Mouse (Mus musculus): ENCODE measurements around the gene Ist1. TPM values are rescaled to one million over a fixed set of nuclear protein-coding genes. Genes with fewer than 3 reads are reported as not detected.

Gene Ist1
- polyA plus RNA-seq, 1 experiment, result 74.0 TPM

GRCm38 (mm10) chr8:109648469-109648868 is 44.6 kb downstream of the Ist1 start:
- H3K4me1 ChIP-seq (ENCODE audit: control insufficient read depth, insufficient read depth, low read length), result no peaks in the 10 kb centered on the region
- H3K27ac ChIP-seq (ENCODE audit: insufficient read depth, low read depth, low read length), result no peak overlapping the region
- no peak overlapping the region for H3K4me3 ChIP-seq (ENCODE audit: insufficient read depth, low read length)
- no peak for TF ChIP-seq POLR2A (IDR thresholded peaks at IDR 0.05; ENCODE audit: borderline replicate concordance, low read depth, low read length)
- no peak for TF ChIP-seq CTCF (IDR thresholded peaks at IDR 0.05; ENCODE audit: low read depth, low read length)

GRCm38 (mm10) chr8:109647331-109647730 is 45.7 kb downstream of the Ist1 start:
- TF ChIP-seq POLR2A (IDR thresholded peaks at IDR 0.05; ENCODE audit: borderline replicate concordance, low read depth, low read length) (no peak), CTCF (IDR thresholded peaks at IDR 0.05; ENCODE audit: low read depth, low read length) (no peak)
- Histone ChIP-seq H3K4me1 (ENCODE audit: control insufficient read depth, insufficient read depth, low read length) (no peaks in the 10 kb centered on the region), H3K27ac (ENCODE audit: insufficient read depth, low read depth, low read length) (no peak overlapping the region), H3K4me3 (ENCODE audit: insufficient read depth, low read length) (no peak overlapping the region)

- H3K4me3 ChIP-seq (ENCODE audit: insufficient read depth, low read length), result no peak overlapping the region
- TF ChIP-seq POLR2A (IDR thresholded peaks at IDR 0.05; ENCODE audit: borderline replicate concordance, low read depth, low read length), result no peak
- no peak overlapping the region for H3K27ac ChIP-seq (ENCODE audit: insufficient read depth, low read depth, low read length)
- no peaks in the 10 kb centered on the region for H3K4me1 ChIP-seq (ENCODE audit: control insufficient read depth, insufficient read depth, low read length)
Measured at GRCm38 (mm10) chr8:109641236-109641635, 51.8 kb downstream of the Ist1 start.

- Histone ChIP-seq H3K4me1 (ENCODE audit: control insufficient read depth, insufficient read depth, low read length) (no peaks in the 10 kb centered on the region), H3K27ac (ENCODE audit: insufficient read depth, low read depth, low read length) (no peak overlapping the region), H3K4me3 (ENCODE audit: insufficient read depth, low read length) (no peak overlapping the region)
- TF ChIP-seq POLR2A (IDR thresholded peaks at IDR 0.05; ENCODE audit: borderline replicate concordance, low read depth, low read length) (no peak), CTCF (IDR thresholded peaks at IDR 0.05; ENCODE audit: low read depth, low read length) (no peak)
Measured at GRCm38 (mm10) chr8:109640410-109640809, 52.6 kb downstream of the Ist1 start.

GRCm38 (mm10) chr8:109638851-109639250 is 54.2 kb downstream of the Ist1 start:
- Histone ChIP-seq H3K4me1 (ENCODE audit: control insufficient read depth, insufficient read depth, low read length) (no peaks in the 10 kb centered on the region), H3K27ac (ENCODE audit: insufficient read depth, low read depth, low read length) (no peak overlapping the region), H3K4me3 (ENCODE audit: insufficient read depth, low read length) (no peak overlapping the region)
- no peak for TF ChIP-seq POLR2A (IDR thresholded peaks at IDR 0.05; ENCODE audit: borderline replicate concordance, low read depth, low read length)
- TF ChIP-seq CTCF (IDR thresholded peaks at IDR 0.05; ENCODE audit: low read depth, low read length), result no peak

- TF ChIP-seq POLR2A (IDR thresholded peaks at IDR 0.05; ENCODE audit: borderline replicate concordance, low read depth, low read length) (no peak), CTCF (IDR thresholded peaks at IDR 0.05; ENCODE audit: low read depth, low read length) (no peak)
- Histone ChIP-seq H3K27ac (ENCODE audit: insufficient read depth, low read depth, low read length) (no peak overlapping the region), H3K4me1 (ENCODE audit: control insufficient read depth, insufficient read depth, low read length) (no peaks in the 10 kb centered on the region), H3K4me3 (ENCODE audit: insufficient read depth, low read length) (no peak overlapping the region)
Measured at GRCm38 (mm10) chr8:109635146-109635545, 57.9 kb downstream of the Ist1 start.

- H3K4me1 ChIP-seq (ENCODE audit: control insufficient read depth, insufficient read depth, low read length), result no peaks in the 10 kb centered on the region
- no peak overlapping the region for H3K4me3 ChIP-seq (ENCODE audit: insufficient read depth, low read length)
- TF ChIP-seq CTCF (IDR thresholded peaks at IDR 0.05; ENCODE audit: low read depth, low read length) (no peak), POLR2A (IDR thresholded peaks at IDR 0.05; ENCODE audit: borderline replicate concordance, low read depth, low read length) (no peak)
- H3K27ac ChIP-seq (ENCODE audit: insufficient read depth, low read depth, low read length), result no peak overlapping the region
Measured at GRCm38 (mm10) chr8:109632498-109632897, 60.6 kb downstream of the Ist1 start.

GRCm38 (mm10) chr8:109628638-109629037 is 64.4 kb downstream of the Ist1 start:
- H3K4me3 ChIP-seq (ENCODE audit: insufficient read depth, low read length), result no peak overlapping the region
- H3K27ac ChIP-seq (ENCODE audit: insufficient read depth, low read depth, low read length), result no peak overlapping the region
- H3K4me1 ChIP-seq (ENCODE audit: control insufficient read depth, insufficient read depth, low read length), result no peaks in the 10 kb centered on the region
- TF ChIP-seq CTCF (IDR thresholded peaks at IDR 0.05; ENCODE audit: low read depth, low read length) (no peak), POLR2A (IDR thresholded peaks at IDR 0.05; ENCODE audit: borderline replicate concordance, low read depth, low read length) (no peak)

Other genes starting within 250 kb of the Ist1 start
- not detected in 2 replicates for gene Pmfbp1, start 199.2 kb downstream of the Ist1 start, polyA plus RNA-seq (2012; ENCODE audit: insufficient read depth, insufficient read length, missing spikeins)
- 29.8 and 32.9 TPM in 2 replicates for gene Dhx38, start 127.4 kb downstream of the Ist1 start, polyA plus RNA-seq (2012; ENCODE audit: insufficient read depth, insufficient read length, missing spikeins)
- 12.7 and 16.7 TPM in 2 replicates for gene Txnl4b, start 127.4 kb downstream of the Ist1 start, polyA plus RNA-seq (2012; ENCODE audit: insufficient read depth, insufficient read length, missing spikeins)
- 0.74 TPM in 1 of 2 replicates, not detected in the other for gene Hp, start 114.1 kb downstream of the Ist1 start, polyA plus RNA-seq (2012; ENCODE audit: insufficient read depth, insufficient read length, missing spikeins)
- gene Dhodh, start 84.6 kb downstream of the Ist1 start, polyA plus RNA-seq (2012; ENCODE audit: insufficient read depth, insufficient read length, missing spikeins), result 7.4 and 9.4 TPM in 2 replicates
- not detected in 2 replicates for gene Pkd1l3, start 78.7 kb downstream of the Ist1 start, polyA plus RNA-seq (2012; ENCODE audit: insufficient read depth, insufficient read length, missing spikeins)
- 7.7 and 11.6 TPM in 2 replicates for gene Zfp821, start 12.3 kb upstream of the Ist1 start, polyA plus RNA-seq (2012; ENCODE audit: insufficient read depth, insufficient read length, missing spikeins)
- 21.0 and 21.2 TPM in 2 replicates for gene Atxn1l, start 44.5 kb upstream of the Ist1 start, polyA plus RNA-seq (2012; ENCODE audit: insufficient read depth, insufficient read length, missing spikeins)
- 80.9 and 91.2 TPM in 2 replicates for gene Ap1g1, start 85.3 kb upstream of the Ist1 start, polyA plus RNA-seq (2012; ENCODE audit: insufficient read depth, insufficient read length, missing spikeins)
- 2.8 and 4.0 TPM in 2 replicates for gene Phlpp2, start 175.3 kb upstream of the Ist1 start, polyA plus RNA-seq (2012; ENCODE audit: insufficient read depth, insufficient read length, missing spikeins)

Measured in bone marrow macrophage, adult 2 months (primary cell).